Mouse (Mus musculus) layer of hippocampus, adult 6 months (tissue): Measurements from ENCODE around the gene Abcc12. TPM values are rescaled to one million over a fixed set of nuclear protein-coding genes. Genes with fewer than 3 reads are reported as not detected.

Experiments used
- long read RNA-seq, 2 experiments: library from polyadenylated mRNA; unstranded; transcript quantifications; one replicate each; pipeline ENCODE4 v2.0.0; 2019 to 2020
- microRNA-seq: library from miRNA; unstranded; fragments of <30 nt; microRNA quantifications from one replicate; pipeline ENCODE4 v1.2.0, GENCODE M21; 2020
- polyA plus RNA-seq: library from polyadenylated mRNA; unstranded; fragments of <200 nt; fragmentation: Nextera tagmentation; gene quantifications from 2 replicates; pipeline ENCODE4 v1.2.3, GENCODE M21; 2021

Abcc12 gene
- 0.13 and 0.14 TPM in 2 replicates for polyA plus RNA-seq
- long read RNA-seq, experiment 1 = 0 reads
- long read RNA-seq, experiment 2 = 0 reads

GRCm38 (mm10) chr8:86580458-86580857 lies at the start of gene Abcc12:
Gene Abcc12, minus strand, starts transcription at chr8:86580686.

GRCm38 (mm10) chr8:86623911-86624731 lies 43.6 kb upstream of the Abcc12 start, which contains the start of gene Lonp2:
Gene Lonp2, plus strand, starts transcription at chr8:86624043.

Small RNA genes lying within 50 kb of the gene (microRNA-seq; reads per million reads assigned to microRNA genes)
- gene Gm44348 = not detected

Other genes with a start within 250 kb of the Abcc12 start
- gene Lonp2, start 43.4 kb upstream of the Abcc12 start, polyA plus RNA-seq = 61.6 and 66.4 TPM in 2 replicates
- 0.33 and 0.64 TPM in 2 replicates for gene Gm10638, start 165.0 kb upstream of the Abcc12 start, polyA plus RNA-seq
- 3.5 and 5.5 TPM in 2 replicates for gene Siah1a, start 165.2 kb upstream of the Abcc12 start, polyA plus RNA-seq